Mouse (Mus musculus) G1E (cell line): ENCODE data around the gene B4gat1. TPM values are rescaled to one million over a fixed set of nuclear protein-coding genes. Genes with fewer than 3 reads are reported as not detected.
A peak's percentile ranks its signal among the peaks of the same experiment; 100 is the strongest.

Experiments used
- ATAC-seq: 2 replicates; pipeline ENCODE4 v1.8.0; 2016; ENCODE audit warnings: mild to moderate bottlenecking; ENCODE audit not compliant: insufficient number of reproducible peaks, poor library complexity, low FRiP score, severe bottlenecking; ENCODE audit errors: extremely low read depth
- DNase-seq: peaks from one replicate; pipeline ENCODE4 v3.0.0; 2012; ENCODE audit warnings: low spot score
- H3K27me3 ChIP-seq: 2 replicates; pipeline ENCODE4 v1.6.1; 2012; ENCODE audit warnings: mild to moderate bottlenecking, low read length, inconsistent platforms; ENCODE audit not compliant: insufficient read depth
- H3K36me3 ChIP-seq: replicated peaks from 2 replicates; pipeline ENCODE3; 2012; ENCODE audit warnings: mild to moderate bottlenecking, inconsistent platforms
- H3K4me1 ChIP-seq: 2 replicates; pipeline ENCODE4 v1.6.1; 2012; ENCODE audit warnings: low read depth, low read length, inconsistent platforms, mixed read lengths; ENCODE audit not compliant: insufficient read depth
- H3K4me3 ChIP-seq: 2 replicates; pipeline ENCODE4 v1.5.1; 2012; ENCODE audit warnings: low read depth, mild to moderate bottlenecking, inconsistent platforms, low read length, moderate library complexity, mixed read lengths
- H3K9me3 ChIP-seq: replicated peaks from 2 replicates; pipeline ENCODE4 v1.6.1; 2012; ENCODE audit warnings: inconsistent platforms
- CTCF ChIP-seq: IDR thresholded peaks from 2 replicates; pipeline ENCODE4 v1.5.1; 2012; ENCODE audit warnings: low read depth, low read length, inconsistent platforms, mixed read lengths
- GATA1 ChIP-seq: IDR thresholded peaks from 2 replicates; pipeline ENCODE4 v1.6.1; 2012; ENCODE audit warnings: borderline replicate concordance, low read length, inconsistent platforms, mixed read lengths
- GATA2 ChIP-seq: IDR thresholded peaks from 2 replicates; pipeline ENCODE4 v1.6.1; 2012; ENCODE audit warnings: low read depth, low read length, inconsistent platforms, borderline replicate concordance
- POLR2AphosphoS5 ChIP-seq: IDR thresholded peaks from 2 replicates; pipeline ENCODE4 v1.6.1; 2012; ENCODE audit warnings: low read depth, low read length, inconsistent platforms; ENCODE audit not compliant: insufficient replicate concordance
- TAL1 ChIP-seq: conservative IDR thresholded peaks from 2 replicates; pipeline ENCODE4 v1.6.1; 2012; ENCODE audit warnings: low read depth, low read length, inconsistent platforms, mixed read lengths
- polyA plus RNA-seq: library from polyadenylated mRNA; stranded (reverse); fragments of >175 nt; gene quantifications from 2 replicates; pipeline ENCODE4 v1.2.3, GENCODE M21; 2012
- total RNA-seq, 2 experiments: library from RNA; stranded (forward) in 1 of 2; stranded (reverse) in 1 of 2; fragments of 200-1000 nt in 1 of 2; fragments of >200 nt in 1 of 2; fragmentation: Nextera tagmentation in 1 of 2; gene quantifications; 2 replicates each; pipeline ENCODE4 v1.2.3; 2014 to 2017

The B4gat1 gene
- total and polyA plus RNA-seq, 3 experiments, result 1.7 to 8.9 (median 7.2) TPM

DNA sequence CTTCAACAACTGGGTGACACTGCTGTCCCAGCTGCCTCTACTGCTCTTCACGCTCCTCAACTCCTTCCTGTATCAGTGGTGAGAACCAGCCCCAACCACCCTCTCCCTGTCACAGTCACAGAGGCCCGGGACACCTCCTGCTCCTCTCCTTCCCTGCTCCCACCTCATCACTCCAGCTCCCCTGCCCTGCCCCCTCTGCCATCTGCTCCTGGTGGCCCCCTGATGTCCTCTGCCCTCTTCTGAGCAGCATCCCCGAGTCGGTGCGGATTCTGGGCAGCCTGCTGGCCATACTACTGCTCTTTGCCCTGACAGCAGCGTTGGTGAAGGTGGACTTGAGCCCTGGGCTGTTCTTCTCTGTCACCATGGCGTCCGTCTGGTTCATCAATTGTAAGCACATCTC is 12.5 kb upstream of the B4gat1 start:
- DNase-seq (no peak), ATAC-seq (no peak)
- H3K27me3 ChIP-seq, result no peaks in the 10 kb centered on the region; the same call in 1 of the 2 replicates
- H3K4me1 ChIP-seq, result peaks cover 23% of the 10 kb centered on the region
- H3K9me3 ChIP-seq, result no peaks in the 10 kb centered on the region
- TF ChIP-seq GATA2, result no peak
- no peak for TF ChIP-seq CTCF
- no peak for TF ChIP-seq POLR2AphosphoS5
- TF ChIP-seq TAL1, result no peak
- TF ChIP-seq GATA1, result no peak
- H3K4me3 ChIP-seq, result no peak overlapping the region
- H3K36me3 ChIP-seq, result peaks cover 56% of the 10 kb centered on the region

DNA sequence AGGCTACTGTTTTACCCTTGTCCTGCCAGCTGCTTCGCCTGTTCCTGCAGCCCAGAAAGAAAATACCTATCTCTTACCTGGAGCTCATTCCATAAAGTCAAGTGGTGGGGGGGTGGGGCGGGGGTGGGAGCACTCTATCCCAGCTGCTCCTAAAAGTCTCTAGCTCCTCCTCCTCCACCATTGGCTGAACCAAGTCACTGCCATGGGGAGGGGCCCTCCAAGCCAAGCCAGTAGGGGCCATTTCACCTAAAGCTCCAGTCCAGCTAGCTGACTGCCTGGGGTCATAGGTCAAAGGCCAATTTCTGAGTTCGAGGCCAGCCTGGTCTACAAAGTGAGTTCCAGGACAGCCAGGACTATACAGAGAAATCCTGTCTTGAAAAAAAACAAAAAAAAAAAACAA is 5.9 kb upstream of the B4gat1 start:
- TF ChIP-seq POLR2AphosphoS5 (no peak), GATA1 (no peak), TAL1 (no peak), CTCF (no peak), GATA2 (no peak)
- no peak for DNase-seq
- H3K9me3 ChIP-seq, result no peaks in the 10 kb centered on the region
- no peak overlapping the region for H3K4me3 ChIP-seq
- no peak for ATAC-seq
- peaks cover 12% of the 10 kb centered on the region for H3K4me1 ChIP-seq
- peaks cover 45% of the 10 kb centered on the region for H3K36me3 ChIP-seq
- no peaks in the 10 kb centered on the region for H3K27me3 ChIP-seq

DNA sequence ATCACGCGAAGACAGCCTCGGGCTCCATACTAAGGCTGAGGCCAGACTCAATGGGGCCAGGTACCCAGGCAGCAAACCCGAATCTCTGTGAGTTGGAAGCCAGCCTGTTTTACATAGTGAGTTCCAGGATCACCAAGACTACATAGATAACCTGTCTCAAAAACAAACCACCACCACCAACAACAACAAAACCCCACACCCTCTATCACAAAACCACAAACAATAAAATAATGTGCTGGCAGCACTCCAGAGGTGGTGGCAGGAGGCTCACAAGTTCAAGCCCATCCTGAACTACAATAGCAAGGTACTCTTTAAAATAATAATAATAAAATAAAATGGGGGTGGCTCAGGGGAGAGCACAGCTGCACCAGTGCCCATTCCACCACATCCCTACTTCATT is 2.0 kb upstream of the B4gat1 start:
- Histone ChIP-seq H3K9me3 (no peaks in the 10 kb centered on the region), H3K4me3 (no peak overlapping the region), H3K4me1 (peaks cover 41% of the 10 kb centered on the region), H3K36me3 (peaks cover 7% of the 10 kb centered on the region), H3K27me3 (no peaks in the 10 kb centered on the region)
- TF ChIP-seq POLR2AphosphoS5 (no peak), TAL1 (no peak), GATA1 (no peak), CTCF (no peak), GATA2 (no peak)
- no peak for ATAC-seq
- DNase-seq, result no peak

DNA sequence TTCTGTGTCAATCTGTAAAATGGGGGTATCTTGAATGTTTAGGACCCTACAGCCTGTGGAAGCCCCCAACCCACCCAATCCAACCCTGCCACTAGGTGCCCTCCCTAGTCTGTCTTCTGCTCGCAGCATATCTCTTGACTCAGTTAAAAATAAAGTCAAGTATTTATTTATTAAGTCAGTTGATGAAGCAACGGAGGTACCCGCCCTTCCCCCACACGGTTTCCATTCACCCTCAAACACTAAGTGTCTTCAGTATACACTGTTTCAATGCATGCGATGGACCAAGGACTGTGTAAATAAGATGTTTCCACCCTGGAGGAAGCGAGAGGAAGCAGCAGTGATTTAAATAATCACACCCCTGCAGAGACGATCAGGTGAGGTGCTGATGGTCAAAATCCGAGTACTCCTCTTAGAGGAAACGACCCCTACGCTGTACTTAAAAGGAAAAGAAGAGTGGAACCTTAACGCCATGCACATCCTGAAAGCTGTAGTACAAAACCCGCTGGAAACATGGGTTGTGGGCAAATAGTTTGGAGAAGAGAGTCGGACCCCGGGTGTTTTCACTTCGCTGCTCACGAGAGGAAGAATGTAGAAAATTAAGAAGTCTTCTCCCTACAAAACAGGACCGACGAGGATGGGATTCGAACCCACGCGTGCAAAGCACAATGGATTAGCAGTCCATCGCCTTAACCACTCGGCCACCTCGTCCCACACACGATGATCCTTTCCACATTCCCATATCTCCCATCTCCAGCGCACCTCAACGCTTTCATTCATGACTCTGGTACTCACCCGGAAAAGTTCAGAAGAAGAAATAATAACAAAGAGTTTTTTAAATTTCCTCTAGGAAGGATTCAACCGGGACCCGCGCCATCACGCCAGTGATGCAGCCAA is 701 bp upstream of the B4gat1 start:
- no peak for DNase-seq
- Histone ChIP-seq H3K27me3 (no peaks in the 10 kb centered on the region), H3K36me3 (peaks cover 9% of the 10 kb centered on the region), H3K4me3 (peak overlapping the region; percentile 91), H3K4me1 (peaks cover 53% of the 10 kb centered on the region), H3K9me3 (no peaks in the 10 kb centered on the region)
- TF ChIP-seq CTCF, result no peak
- no peak for TF ChIP-seq GATA2
- no peak for TF ChIP-seq GATA1
- TF ChIP-seq POLR2AphosphoS5, result no peak
- no peak for TF ChIP-seq TAL1
- ATAC-seq, result no peak

DNA sequence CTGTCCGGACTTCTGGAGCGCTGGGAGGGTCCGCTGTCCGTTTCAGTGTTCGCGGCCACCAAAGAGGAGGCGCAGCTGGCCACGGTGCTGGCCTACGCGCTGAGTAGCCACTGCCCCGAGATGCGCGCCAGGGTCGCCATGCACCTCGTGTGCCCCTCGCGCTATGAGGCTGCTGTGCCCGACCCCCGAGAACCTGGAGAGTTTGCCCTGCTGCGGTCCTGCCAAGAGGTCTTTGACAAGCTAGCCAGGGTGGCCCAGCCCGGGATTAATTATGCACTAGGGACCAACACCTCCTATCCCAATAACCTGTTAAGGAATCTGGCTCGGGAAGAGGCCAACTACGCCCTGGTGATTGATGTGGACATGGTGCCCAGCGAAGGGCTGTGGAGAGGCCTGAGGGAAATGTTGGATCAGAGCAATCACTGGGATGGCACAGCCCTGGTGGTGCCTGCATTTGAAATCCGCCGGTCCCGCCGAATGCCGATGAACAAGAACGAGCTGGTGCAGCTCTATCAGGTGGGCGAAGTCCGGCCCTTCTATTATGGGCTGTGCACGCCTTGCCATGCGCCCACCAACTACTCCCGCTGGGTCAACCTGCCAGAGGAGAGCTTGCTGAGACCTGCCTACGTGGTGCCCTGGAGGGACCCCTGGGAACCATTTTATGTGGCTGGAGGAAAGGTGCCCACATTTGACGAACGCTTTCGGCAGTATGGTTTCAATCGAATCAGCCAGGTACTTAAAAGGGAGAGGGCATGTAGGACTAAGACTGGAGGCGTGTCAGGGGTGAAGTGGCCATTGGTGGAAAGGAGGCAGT is 882 bp downstream of the B4gat1 start:
- H3K27me3 ChIP-seq, result no peaks in the 10 kb centered on the region
- H3K36me3 ChIP-seq, result peaks cover 23% of the 10 kb centered on the region
- no peaks in the 10 kb centered on the region for H3K9me3 ChIP-seq
- TF ChIP-seq GATA2, result no peak
- TF ChIP-seq TAL1, result no peak
- no peak for TF ChIP-seq POLR2AphosphoS5
- TF ChIP-seq CTCF, result no peak
- TF ChIP-seq GATA1, result no peak
- peak overlapping the region; percentile 91 for H3K4me3 ChIP-seq
- DNase-seq, result no peak
- ATAC-seq, result no peak
- peaks cover 53% of the 10 kb centered on the region for H3K4me1 ChIP-seq

DNA sequence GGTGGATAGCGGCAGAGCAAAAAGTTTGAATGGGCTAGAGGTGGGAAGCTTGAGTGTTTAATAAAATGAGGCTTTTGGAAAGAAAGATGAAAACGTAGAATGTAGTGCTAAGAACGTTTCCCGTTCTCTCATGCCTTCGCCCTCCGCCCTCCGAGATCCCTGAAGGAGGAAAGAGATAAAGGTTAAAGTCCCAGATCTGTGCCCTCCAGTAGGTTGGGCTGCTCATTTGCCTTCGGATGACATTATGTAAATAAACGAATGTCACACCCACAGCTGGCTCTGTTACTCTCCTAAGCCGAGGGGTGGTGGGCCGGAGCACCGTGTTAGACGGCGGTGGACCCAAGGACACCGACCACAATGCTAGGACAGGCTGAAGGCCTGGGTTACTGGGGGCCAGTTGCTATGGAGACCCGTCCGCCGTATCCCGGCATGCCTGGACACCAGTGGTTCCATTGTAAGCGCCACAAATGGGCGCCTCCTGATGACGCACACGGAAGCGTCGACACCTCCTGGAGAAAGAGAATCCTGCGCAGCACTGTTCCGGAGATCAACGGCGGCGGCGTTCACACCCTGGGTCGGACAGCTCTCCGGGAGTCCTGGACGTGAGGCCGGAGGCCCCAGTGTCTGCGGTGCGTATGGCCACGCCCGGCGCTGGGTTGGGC is 2.4 kb downstream of the B4gat1 start, which contains the start of gene Brms1:
Brms1 (plus strand) TSS at position 493 of the 662 bp plus-strand sequence.
- peak; percentile 95 for DNase-seq
- TF ChIP-seq GATA1, result no peak
- no peak for TF ChIP-seq TAL1
- TF ChIP-seq CTCF, result no peak
- H3K4me3 ChIP-seq, result peak within 1 kb of the TSS; percentile 89
- H3K36me3 ChIP-seq, result peaks cover 36% of the 10 kb centered on the region
- ATAC-seq, result peak; percentile 54
- H3K9me3 ChIP-seq, result no peaks in the 10 kb centered on the region
- H3K4me1 ChIP-seq, result peaks cover 55% of the 10 kb centered on the region
- no peaks in the 10 kb centered on the region for H3K27me3 ChIP-seq
